Mouse (Mus musculus): ENCODE results near the gene Foxd1. TPM values are rescaled to one million over a fixed set of nuclear protein-coding genes. Genes with fewer than 3 reads are reported as not detected.

Foxd1 gene
- polyA plus RNA-seq, 1 experiment: not detected

DNA sequence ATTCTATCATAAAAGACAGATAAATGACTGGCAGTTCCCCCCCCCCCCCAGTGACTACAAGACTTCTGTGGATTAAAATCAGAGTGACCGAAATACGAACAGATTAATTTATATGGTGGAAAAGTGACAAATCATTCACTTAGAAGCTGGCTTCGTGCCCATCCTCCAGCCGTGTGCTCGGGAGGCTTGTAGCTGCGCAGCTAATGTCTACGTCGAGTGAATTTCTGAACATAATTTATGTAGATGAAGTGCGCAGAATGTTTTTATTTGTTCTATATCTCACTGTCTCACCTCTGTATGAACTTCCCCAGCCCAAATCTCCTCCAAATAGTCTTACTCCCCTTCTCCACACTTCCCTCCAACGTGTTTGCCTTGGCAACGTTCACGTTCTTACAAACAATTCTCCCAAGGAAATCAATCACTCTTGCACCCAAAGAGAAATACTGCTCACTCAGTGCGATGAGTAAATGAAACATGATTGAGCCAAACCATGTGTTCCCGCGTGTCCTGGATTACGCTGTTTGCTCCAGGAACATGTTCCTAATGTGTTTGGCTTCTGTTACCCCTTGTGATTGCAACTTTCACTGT lies 30.0 kb downstream of the Foxd1 start:
- 80% methylated on average over 16 of the region's 16 CpGs for WGBS
- TF ChIP-seq POLR2A (IDR thresholded peaks at IDR 0.05; ENCODE audit: borderline replicate concordance, control insufficient read depth, low read depth, low read length) (no peak), CTCF (IDR thresholded peaks at IDR 0.05; ENCODE audit: control insufficient read depth, insufficient read depth, low read length) (no peak)
- Histone ChIP-seq H3K4me3 (replicated peaks; ENCODE audit: control insufficient read depth, low read depth, low read length) (no peak overlapping the region), H3K4me1 (ENCODE audit: control insufficient read depth, insufficient read depth, low read length) (no peaks in the 10 kb centered on the region), H3K27ac (ENCODE audit: control insufficient read depth, insufficient read depth, low read depth, low read length, poor library complexity) (no peak overlapping the region)

DNA sequence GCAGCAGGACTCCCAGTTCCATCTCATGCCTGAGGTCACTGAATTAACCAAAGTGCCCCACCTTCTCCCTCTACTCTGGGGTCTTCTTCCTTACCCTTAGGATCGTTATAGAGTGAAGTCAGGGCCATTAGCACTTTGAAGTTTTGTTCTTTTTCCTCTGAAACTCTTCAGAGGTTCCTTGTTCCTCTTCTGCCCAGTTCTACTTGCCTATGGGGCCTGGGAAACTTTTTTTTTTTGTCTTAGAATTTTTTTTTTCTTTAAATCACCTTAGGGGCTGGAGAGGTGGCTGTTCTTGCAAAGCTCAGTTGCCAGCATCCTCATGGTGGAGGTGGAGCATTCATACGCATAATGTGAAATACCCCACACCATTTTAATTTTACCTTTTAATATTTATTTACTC lies 31.8 kb downstream of the Foxd1 start:
- Histone ChIP-seq H3K4me3 (replicated peaks; ENCODE audit: control insufficient read depth, low read depth, low read length) (no peak overlapping the region), H3K27ac (ENCODE audit: control insufficient read depth, insufficient read depth, low read depth, low read length, poor library complexity) (no peak overlapping the region), H3K4me1 (ENCODE audit: control insufficient read depth, insufficient read depth, low read length) (no peaks in the 10 kb centered on the region)
- WGBS: 67% methylated on average over 2 of the region's 2 CpGs
- TF ChIP-seq POLR2A (IDR thresholded peaks at IDR 0.05; ENCODE audit: borderline replicate concordance, control insufficient read depth, low read depth, low read length): no peak
- TF ChIP-seq CTCF (IDR thresholded peaks at IDR 0.05; ENCODE audit: control insufficient read depth, insufficient read depth, low read length): no peak

DNA sequence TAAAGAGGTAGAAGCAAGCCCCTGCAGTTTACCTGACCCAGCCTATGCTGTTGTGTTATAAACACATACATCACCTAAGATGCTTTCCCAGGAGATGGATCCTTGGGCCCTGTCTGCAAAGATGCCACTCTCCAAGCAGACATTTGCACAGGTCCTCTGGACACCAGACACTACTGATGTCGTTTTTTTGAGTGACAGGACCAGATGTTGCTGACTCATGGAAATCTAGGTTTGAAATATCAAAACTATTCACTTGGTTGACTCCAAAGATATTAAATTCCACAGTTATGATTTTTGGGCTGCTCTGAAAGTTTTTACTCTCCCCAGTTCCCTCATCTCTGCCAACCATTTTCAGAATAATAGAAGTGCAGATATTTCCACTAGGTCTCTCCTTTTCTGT lies 35.0 kb downstream of the Foxd1 start:
- 34% methylated on average over 1 of the region's 1 CpGs for WGBS
- TF ChIP-seq CTCF (IDR thresholded peaks at IDR 0.05; ENCODE audit: control insufficient read depth, insufficient read depth, low read length) (no peak), POLR2A (IDR thresholded peaks at IDR 0.05; ENCODE audit: borderline replicate concordance, control insufficient read depth, low read depth, low read length) (no peak)
- Histone ChIP-seq H3K4me3 (replicated peaks; ENCODE audit: control insufficient read depth, low read depth, low read length) (no peak overlapping the region), H3K4me1 (ENCODE audit: control insufficient read depth, insufficient read depth, low read length) (no peaks in the 10 kb centered on the region), H3K27ac (ENCODE audit: control insufficient read depth, insufficient read depth, low read depth, low read length, poor library complexity) (no peak overlapping the region)

DNA sequence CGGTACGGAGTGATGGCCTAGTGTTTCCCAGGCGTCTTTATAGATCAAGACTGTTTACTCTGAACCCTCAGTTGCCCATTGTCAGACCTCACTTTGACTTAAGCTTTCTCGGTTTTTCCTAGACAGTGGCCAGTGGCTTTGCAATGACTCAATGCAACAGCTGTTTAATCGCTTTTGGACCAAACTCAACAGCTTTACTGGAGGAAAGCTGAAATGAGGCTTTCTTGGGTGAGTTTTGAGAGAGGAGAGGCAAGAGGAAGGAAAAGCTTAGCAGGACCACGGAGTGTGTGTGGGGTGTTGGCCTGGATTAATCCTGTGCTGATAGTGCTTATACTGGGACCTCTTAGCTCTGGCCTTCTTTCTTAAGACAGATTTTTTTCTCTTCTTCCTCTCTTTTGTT lies 36.3 kb downstream of the Foxd1 start:
- Histone ChIP-seq H3K4me3 (replicated peaks; ENCODE audit: control insufficient read depth, low read depth, low read length) (no peak overlapping the region), H3K27ac (ENCODE audit: control insufficient read depth, insufficient read depth, low read depth, low read length, poor library complexity) (no peak overlapping the region), H3K4me1 (ENCODE audit: control insufficient read depth, insufficient read depth, low read length) (no peaks in the 10 kb centered on the region)
- WGBS: 28% methylated on average over 6 of the region's 6 CpGs
- TF ChIP-seq POLR2A (IDR thresholded peaks at IDR 0.05; ENCODE audit: borderline replicate concordance, control insufficient read depth, low read depth, low read length) (no peak), CTCF (IDR thresholded peaks at IDR 0.05; ENCODE audit: control insufficient read depth, insufficient read depth, low read length) (no peak)

DNA sequence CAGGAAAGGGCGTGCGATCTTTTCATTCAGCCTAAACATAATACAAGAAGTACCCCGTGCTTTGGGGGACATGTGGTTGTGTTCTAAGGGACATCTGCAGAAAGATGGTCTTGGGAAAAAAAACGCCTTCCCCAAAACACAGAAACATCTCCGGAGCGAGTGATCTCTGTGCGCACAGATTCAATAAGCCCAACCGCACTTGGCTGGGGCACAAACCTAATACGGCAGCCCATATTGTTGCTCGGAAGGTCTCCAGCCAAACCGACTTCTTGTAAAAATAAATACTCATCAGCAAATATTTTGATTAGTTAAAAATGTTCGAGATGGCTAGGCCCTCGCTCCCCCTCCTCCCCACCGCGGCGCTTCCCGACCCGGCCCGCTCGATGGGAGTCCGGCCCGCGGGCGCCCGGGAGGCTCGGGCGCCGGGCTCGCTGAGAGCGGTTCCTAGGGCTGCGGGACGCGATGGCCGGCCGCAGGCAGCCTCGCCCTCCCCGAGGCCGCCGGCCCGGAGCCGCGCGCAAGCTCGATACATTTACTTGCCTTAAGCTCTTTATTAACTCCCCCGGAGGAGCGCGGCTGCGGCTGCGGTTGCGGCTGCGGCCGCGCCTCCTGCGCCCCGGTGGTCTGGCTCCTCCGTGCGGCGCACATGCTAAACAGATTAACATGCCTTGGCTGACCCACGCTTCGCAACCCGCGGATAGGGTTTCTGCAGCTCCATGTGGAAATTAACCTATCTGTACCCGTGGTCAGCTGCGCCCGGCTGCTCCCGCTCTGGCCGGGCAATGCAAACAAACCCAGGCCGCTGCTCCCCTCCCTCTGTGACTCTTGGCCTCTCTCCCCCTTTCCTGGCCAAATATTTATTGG lies 37.0 kb downstream of the Foxd1 start:
- Histone ChIP-seq H3K4me3 (replicated peaks; ENCODE audit: control insufficient read depth, low read depth, low read length) (no peak overlapping the region), H3K27ac (ENCODE audit: control insufficient read depth, insufficient read depth, low read depth, low read length, poor library complexity) (no peak overlapping the region), H3K4me1 (ENCODE audit: control insufficient read depth, insufficient read depth, low read length) (no peaks in the 10 kb centered on the region)
- TF ChIP-seq CTCF (IDR thresholded peaks at IDR 0.05; ENCODE audit: control insufficient read depth, insufficient read depth, low read length) (no peak), POLR2A (IDR thresholded peaks at IDR 0.05; ENCODE audit: borderline replicate concordance, control insufficient read depth, low read depth, low read length) (no peak)
- WGBS: 3% methylated on average over 68 of the region's 68 CpGs

DNA sequence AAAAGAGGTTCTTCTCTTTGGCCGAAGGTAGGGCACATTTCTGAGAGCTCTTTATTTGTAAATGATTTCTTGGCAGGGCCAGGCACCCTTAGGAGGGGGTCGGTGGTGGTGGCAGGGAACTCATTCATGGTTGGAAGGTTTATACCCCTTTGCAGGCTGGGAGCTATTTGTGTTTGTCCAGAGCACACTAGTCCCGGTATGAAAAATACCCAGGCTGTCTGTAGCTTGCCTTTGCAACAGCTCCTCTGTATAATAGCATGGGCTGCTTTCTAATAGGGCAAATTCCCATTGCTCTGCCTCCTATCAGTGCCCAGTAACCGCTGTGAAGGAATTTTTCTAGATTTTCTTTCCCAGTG lies 37.6 kb downstream of the Foxd1 start:
- no peak for TF ChIP-seq POLR2A (IDR thresholded peaks at IDR 0.05; ENCODE audit: borderline replicate concordance, control insufficient read depth, low read depth, low read length)
- Histone ChIP-seq H3K27ac (ENCODE audit: control insufficient read depth, insufficient read depth, low read depth, low read length, poor library complexity) (no peak overlapping the region), H3K4me1 (ENCODE audit: control insufficient read depth, insufficient read depth, low read length) (no peaks in the 10 kb centered on the region), H3K4me3 (replicated peaks; ENCODE audit: control insufficient read depth, low read depth, low read length) (no peak overlapping the region)
- whole genome bisulfite sequencing: 10% methylated on average over 4 of the region's 4 CpGs

DNA sequence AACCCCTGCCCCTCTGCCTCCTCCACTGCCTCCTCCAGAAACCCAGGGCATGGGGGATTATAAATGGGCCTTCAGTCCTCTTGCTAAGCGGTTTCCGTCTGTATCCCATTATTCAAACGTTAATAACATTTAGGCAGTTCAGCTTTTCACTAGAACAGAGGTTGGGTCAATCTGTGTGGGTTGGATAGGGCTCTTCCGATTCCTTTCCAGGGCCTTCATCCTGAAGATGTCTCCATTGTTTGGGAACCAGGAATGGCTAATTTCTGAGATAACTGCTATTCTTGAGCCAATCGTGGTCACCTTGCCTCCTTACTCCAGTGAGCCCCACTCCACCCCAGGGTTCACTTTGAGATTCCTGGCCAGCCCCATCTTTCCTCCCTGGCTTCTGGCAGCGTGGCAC lies 38.0 kb downstream of the Foxd1 start:
- no peak overlapping the region for H3K4me3 ChIP-seq (replicated peaks; ENCODE audit: control insufficient read depth, low read depth, low read length)
- no peaks in the 10 kb centered on the region for H3K4me1 ChIP-seq (ENCODE audit: control insufficient read depth, insufficient read depth, low read length)
- WGBS: 32% methylated on average over 6 of the region's 6 CpGs
- no peak for TF ChIP-seq CTCF (IDR thresholded peaks at IDR 0.05; ENCODE audit: control insufficient read depth, insufficient read depth, low read length)
- no peak for TF ChIP-seq POLR2A (IDR thresholded peaks at IDR 0.05; ENCODE audit: borderline replicate concordance, control insufficient read depth, low read depth, low read length)
- H3K27ac ChIP-seq (ENCODE audit: control insufficient read depth, insufficient read depth, low read depth, low read length, poor library complexity): no peak overlapping the region

DNA sequence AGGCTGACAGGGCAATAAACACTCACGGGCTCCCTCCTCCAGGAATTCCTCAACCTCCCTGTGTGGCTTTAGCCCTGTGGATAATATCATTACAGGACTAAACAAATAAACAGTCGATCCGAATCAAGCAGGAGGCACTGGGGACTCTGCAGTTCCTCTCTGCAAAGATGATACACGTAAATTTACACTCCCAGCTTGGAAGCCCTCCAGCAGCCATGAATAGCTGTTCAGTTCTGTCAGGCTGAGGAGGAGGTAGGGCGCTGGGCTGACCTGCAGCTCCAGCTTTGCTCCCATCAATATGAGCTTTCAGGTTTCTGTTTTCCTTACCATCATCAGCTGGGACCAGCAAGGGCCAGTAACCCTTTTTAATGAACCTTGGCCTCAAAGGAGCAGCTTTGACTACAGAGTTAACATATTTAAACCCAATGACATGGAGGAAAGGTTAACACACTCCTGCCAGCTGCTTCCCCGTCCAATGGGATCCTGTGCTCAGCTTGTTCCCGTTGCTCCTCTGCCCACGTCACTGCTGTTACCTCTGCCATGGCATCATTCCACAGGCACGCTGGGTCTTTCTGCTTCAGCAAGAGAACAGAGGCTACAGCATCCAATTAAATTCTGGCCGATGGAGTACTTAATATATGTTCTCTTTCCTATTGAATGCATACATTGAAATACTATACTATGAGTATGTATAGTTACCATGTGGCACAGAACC lies 39.5 kb downstream of the Foxd1 start:
- WGBS: 24% methylated on average over 10 of the region's 10 CpGs
- TF ChIP-seq POLR2A (IDR thresholded peaks at IDR 0.05; ENCODE audit: borderline replicate concordance, control insufficient read depth, low read depth, low read length) (no peak), CTCF (IDR thresholded peaks at IDR 0.05; ENCODE audit: control insufficient read depth, insufficient read depth, low read length) (no peak)
- H3K4me1 ChIP-seq (ENCODE audit: control insufficient read depth, insufficient read depth, low read length): no peaks in the 10 kb centered on the region

More for the DNA sequence above, 39.5 kb downstream of the Foxd1 start:
- no peak overlapping the region for H3K4me3 ChIP-seq (replicated peaks; ENCODE audit: control insufficient read depth, low read depth, low read length)
- no peak overlapping the region for H3K27ac ChIP-seq (ENCODE audit: control insufficient read depth, insufficient read depth, low read depth, low read length, poor library complexity)

Other genes with a start within 250 kb of the Foxd1 start
- 2.7 TPM in 1 of 2 replicates, not detected in the other for gene Arhgef28, start 147.8 kb upstream of the Foxd1 start, polyA plus RNA-seq (2011; ENCODE audit: insufficient read depth, insufficient read length, low replicate concordance, missing spikeins)
- 3.9 and 12.0 TPM in 2 replicates for gene Utp15, start 91.2 kb upstream of the Foxd1 start, polyA plus RNA-seq (2011; ENCODE audit: insufficient read depth, insufficient read length, low replicate concordance, missing spikeins)
- 7.7 and 9.3 TPM in 2 replicates for gene Ankra2, start 91.2 kb upstream of the Foxd1 start, polyA plus RNA-seq (2011; ENCODE audit: insufficient read depth, insufficient read length, low replicate concordance, missing spikeins)
- gene Gm21976, start 74.4 kb upstream of the Foxd1 start, polyA plus RNA-seq (2011; ENCODE audit: insufficient read depth, insufficient read length, low replicate concordance, missing spikeins): not detected in 2 replicates
- gene Btf3, start 37.2 kb upstream of the Foxd1 start, polyA plus RNA-seq (2011; ENCODE audit: insufficient read depth, insufficient read length, low replicate concordance, missing spikeins): 419 and 484 TPM in 2 replicates
- 9.2 TPM in 1 of 2 replicates, not detected in the other for gene Gm10320, start 137.8 kb downstream of the Foxd1 start, polyA plus RNA-seq (2011; ENCODE audit: insufficient read depth, insufficient read length, low replicate concordance, missing spikeins)

All from bone marrow, adult 2 months (tissue).